Mouse (Mus musculus) liver, embryonic 14.5 days (tissue): ENCODE measurements around the gene Mlx.

Experiments used
- CTCF ChIP-seq: IDR thresholded peaks from 2 replicates; pipeline ENCODE4 v1.5.1; 2016; ENCODE audit warnings: antibody characterized with exemption, low read depth, control low read depth
- EP300 ChIP-seq: IDR thresholded peaks from 2 replicates; pipeline ENCODE4 v1.6.1; 2016; ENCODE audit warnings: antibody characterized with exemption, low read depth

DNA sequence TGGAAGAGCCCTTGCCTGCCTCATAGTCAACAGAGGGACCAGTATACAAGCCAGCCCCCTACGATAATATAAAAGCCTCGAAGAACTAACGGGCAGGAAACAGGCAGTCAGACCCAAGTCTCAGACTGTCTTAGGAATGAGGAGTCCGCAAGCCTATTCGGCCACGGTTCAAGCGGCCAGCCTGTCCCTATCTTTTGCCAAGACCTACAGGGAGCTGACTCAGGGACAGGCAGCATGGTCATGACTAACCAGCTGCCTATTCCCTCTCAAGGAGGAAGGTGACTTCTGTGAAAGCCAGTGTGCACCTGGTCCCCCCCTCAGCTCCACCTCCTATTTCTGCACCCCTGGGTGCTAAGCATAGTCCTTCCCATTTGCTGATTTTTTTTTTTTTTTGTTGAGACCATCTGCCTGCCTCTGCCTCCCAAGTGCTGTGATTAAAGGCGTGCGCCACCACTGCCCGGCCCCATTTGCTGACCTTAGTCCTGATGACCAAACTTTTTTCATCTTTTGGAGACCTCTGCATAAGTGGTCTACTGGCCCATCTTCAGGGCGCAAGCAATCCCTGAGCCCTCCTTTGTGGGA is 42.0 kb downstream of the Mlx start:
- TF ChIP-seq CTCF = no peak
- TF ChIP-seq EP300 = no peak
